Mouse (Mus musculus) mesoderm, embryonic 11.5 days (tissue): ENCODE measurements at regions not wholly inside any gene's neighbourhood (a gene's known extent, or its start where the extent isn't known, plus 50 kb on each side); places are given as distances from the start of the nearest gene placed in this dataset.
A peak's percentile ranks its signal among the peaks of the same experiment; 100 is the strongest.

Experiments
- DNase-seq: peaks from one replicate; pipeline ENCODE4 v3.0.0-alpha.2; 2012; ENCODE audit warnings: low read depth, low spot score

DNA sequence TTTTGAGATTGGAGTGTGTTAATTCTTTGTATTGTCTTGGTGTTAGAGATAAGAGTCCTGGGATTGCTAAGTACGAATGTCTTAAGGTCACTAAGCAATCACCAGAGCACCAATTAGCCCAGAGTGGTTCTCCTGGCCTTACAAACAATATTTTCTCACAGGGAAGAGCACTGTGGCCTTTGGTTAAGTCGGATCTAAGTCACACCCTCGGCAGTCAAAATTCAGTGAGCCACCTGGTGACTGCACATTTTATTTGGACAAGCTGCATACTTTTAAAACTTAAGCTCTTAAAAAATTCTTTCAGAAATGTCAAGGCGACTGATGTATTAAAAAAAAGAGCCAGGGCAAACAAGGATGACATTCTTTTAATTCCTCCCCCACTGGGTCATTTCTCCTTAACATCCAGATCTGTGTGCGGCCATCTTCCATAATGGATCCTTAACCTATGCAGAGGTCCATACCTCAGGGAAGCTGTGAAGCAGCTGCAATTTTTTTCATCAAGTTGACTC is 60.9 kb upstream of the Foxa2 start:
- no peak for DNase-seq

DNA sequence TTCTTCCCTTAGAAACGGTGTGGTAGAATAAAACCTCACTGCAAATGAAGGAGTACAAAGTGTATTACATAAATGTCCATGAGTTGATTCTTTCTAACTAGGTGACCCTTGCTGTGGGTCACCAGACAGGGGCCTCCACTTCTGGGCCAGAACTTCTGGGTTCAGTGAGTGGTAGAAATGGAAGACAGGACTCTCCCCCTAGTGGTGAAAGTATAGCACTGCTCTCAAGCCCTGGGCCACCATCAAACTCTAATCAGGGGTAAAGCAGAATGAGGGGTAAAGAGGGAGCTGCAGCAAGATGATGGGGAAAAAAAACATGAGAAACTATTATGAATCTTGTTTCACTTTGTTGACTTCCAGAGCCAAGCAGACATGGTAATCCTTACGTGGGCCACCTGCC is 63.4 kb upstream of the Foxa2 start:
- DNase-seq: no peak

DNA sequence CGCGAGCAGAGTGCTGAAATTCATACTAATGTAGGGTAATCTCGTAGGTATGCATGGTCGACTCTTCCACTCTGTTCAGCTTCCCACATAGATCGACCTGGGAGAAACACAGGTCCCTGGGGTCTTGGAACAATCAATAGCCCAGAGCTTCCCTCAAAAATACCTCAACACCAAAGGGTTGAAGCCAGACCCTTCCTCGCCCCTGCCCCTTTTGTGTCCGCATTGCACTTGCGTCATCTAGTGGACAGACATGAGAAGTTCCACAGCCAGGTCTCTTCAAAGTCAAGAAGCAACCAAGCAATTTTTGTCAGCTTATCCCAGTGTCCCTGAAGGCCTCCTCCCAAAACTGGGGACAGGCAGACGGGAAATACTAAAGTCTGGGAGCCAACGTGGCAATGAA is 65.1 kb upstream of the Foxa2 start:
- DNase-seq: peak; percentile 67

DNA sequence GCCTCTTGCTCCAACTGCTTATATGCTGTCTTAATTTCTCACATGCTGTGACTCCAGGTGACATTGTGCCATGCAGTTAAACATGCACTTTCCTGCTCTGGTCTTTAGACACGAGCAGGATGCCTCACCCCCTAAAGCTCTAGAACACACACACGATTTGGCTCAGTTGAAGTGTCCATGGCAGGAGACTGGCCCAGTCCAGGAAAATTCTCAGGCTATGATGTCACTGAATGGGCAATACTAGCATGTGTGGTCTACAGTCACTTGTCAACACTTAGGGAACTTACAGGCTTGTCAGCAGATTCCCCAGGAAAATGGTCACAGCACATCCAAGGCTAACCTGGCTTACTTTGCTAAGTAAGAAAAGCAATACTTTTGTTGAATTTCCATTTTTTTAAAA is 66.4 kb upstream of the Foxa2 start:
- DNase-seq: no peak

DNA sequence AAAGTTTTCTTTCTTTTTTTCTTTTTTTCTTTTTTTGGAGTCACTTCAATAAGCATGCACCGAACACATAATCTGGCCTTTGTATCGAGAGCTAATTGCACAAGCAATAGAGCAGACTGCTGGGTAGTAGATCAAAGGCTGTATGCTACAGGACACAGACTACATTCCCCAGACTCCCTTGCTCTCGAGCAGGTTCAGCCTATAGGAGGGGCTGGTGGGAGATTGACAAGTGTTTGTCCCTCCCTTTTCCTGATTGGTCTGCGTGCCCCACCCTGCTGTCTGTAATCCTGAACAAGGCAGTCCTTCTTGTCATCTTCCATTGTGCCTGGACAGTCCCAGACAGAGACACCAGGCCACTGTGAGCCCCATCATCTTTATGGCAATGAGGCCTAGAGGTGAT is 67.8 kb upstream of the Foxa2 start:
- peak; percentile 33 for DNase-seq

DNA sequence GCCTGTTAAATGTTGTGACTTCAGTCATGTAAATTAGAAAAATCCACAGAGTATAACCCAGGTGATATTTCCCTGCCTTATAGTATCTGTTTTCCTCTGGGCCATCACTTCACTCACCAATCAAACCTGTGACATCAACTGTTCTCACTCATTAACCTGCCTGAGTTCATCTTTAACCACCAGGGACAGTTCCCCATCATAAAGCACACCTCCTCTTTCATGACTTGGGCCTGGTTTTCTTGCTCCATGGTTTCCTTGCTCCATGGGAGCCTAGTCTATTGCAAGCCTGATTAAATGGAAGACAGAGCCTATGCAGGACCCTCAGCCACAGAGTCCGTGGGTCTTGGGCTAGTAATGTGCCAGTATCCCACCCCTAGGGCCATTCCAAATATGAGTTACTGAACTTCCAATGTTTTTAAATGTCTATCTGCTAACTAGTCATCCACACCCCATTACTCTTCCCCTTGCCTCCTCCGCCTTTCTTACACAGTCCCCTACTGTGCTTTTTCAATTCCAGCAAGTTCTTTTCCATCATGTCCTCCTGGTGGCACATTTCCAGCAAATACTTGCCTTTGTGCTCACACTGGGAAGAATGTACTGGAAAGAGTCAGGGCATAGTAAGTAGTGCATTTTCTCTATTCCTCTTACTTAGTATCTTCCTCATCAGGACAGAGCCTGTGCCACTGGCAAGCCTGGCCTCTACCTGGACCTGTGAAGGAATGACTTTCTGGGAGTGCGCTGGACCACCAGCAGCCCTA is 69.4 kb upstream of the Foxa2 start:
- no peak for DNase-seq

DNA sequence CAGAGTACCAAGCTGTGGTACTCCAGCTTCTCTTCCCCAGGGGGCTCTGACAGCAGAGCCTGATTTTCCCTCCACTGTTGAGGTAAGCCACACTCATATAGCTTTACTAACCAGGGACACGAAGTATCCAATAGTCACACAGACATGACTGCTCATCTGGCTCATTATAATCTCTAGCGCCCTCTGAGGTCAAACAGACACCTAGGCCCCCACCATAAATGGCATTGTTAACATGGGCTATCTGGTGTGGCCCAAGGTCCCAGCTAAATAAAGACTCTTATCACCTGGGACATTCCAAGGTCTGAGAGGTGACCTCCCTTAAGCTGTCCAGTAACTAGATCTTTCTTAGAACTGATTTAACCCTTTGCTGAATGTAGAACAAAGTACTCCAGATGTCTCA is 70.7 kb upstream of the Foxa2 start:
- no peak for DNase-seq

DNA sequence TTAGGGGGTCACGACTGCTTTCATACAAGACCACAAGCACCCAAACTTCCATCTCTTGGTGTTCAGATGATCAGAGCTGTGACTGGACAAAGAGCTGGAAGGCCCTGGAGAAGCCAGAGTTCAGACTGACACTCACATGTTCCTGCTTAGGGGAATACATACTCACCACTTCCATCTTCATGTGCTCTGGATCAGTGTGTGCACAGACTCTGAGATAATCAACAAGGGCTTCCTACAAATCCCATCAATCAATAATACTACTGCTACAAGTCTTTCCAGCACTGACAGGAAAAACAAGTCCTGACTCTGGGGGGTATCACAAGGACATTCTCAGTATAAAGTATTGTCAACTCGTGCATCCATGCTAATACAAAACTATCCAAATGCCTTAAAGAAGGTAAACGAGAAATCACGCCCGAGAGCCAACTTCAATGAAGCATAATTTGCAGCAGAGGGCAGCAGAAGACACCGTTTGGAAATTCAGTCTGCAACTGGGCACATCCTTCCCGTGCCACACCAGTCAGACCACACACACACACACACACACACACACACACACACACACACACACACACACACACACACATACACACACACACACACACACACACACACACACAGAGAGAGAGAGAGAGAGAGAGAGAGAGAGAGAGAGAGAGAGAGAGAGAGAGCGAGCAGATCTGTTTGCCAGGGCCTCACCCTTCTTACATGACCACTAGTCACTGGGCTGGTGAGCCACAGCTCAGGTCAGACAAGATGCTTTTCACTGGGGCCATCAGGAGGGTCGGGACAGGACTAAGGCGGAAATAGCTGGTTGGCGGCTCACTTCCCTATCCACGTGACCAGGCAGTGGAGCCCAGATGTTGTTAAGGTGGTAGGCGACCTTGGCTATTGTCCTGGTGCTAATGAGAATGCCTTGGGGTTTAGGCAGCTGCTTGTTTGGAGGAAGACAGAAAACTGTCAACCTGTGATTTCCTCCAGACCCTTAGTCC is 75.4 kb upstream of the Foxa2 start:
- DNase-seq: peak; percentile 40

DNA sequence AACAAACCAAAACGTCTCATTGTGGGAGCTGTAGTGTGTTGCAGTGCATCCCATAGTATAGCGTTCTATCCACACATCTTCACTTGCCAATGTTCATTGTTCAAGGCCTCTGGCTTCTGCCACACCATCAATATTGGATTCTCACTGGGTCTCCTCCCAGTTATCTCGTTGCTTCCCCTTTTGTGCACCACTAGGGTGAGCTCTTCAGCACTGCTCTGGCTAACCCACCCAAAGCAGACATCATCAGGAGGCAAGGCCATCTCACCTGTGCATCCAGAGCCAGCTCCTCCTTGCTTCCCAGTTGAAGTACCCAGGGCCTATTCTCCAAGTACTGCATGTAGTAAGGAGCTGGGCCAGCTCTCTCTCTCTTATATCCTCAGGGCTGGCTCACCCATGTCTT is 77.0 kb upstream of the Foxa2 start:
- DNase-seq: no peak

DNA sequence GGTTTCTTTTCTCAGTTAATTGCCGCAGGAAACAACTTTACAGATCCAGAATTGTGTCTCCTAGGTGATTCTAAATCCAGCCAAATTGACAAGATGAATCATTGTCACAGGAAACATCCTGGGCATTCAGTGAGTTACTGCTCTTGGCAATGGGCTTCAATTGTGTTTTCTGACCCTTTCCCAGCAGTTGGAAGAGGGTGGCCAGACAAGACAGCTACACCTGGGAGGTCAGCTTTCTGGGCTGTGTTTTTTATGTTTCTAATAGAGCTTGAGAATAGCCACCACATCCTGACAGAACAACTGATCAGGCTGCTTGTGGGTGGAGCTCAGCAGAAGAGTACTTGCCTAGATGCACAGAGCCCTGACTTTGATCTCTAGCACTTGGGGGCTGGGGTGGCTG is 87.0 kb upstream of the Foxa2 start:
- DNase-seq: no peak

DNA sequence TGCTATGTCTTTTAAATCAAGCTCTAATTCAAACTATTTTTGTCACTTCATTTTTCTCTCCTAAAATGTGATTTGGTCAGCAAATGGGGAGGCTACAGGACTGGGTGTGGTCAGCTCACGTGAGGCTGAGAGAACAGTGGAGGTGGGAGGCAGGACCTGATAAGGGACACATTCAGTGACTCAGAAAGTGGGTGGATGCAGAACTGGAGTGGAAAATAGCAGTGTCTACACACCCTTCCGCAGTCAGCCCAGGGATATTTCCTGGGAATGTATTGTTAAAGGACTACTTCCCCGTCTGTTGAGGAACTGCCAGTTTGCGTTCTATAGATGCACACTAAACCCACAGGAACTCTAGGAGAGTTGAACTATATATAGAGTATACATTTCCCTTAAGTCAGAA is 95.2 kb upstream of the Foxa2 start:
- DNase-seq: no peak

DNA sequence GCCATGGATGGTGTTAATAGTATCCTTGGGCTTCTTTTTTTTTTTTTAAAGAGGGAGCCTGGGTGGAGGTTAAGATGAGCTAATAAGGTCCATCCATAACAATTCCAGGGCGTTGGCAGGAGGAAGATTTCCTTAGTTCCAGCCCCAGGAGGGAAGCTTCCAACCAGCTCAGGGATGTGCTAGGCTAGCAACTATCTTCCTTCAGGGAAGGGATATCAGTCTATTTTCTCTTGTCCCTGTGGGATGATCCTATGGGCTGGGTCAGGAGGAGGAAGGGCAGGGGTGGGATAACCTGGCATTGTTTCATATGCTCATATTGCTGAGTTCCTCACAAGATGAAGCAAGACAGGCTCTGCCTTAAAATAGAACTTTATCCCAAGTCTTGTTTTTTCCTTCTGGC is 98.0 kb upstream of the Foxa2 start:
- no peak for DNase-seq

DNA sequence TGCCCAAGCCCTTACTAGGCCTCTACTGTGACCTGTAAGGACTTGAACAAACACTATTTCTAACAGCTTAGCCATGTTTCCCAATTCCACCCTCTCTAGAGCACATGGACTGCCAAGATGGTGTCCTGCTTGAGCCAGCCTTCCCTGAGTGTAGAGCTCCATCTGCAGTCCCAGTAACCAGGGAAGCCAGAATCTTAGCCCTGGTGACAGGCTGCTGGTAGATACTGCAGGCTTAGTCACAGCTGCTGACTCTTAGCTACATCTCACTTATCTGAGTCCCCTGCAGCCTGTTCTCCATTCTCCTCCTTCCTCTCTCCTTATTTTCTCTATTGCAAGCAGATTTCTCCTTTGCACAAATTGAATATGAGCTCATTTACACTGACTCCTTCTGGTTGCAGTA is 101.5 kb upstream of the Foxa2 start:
- no peak for DNase-seq

DNA sequence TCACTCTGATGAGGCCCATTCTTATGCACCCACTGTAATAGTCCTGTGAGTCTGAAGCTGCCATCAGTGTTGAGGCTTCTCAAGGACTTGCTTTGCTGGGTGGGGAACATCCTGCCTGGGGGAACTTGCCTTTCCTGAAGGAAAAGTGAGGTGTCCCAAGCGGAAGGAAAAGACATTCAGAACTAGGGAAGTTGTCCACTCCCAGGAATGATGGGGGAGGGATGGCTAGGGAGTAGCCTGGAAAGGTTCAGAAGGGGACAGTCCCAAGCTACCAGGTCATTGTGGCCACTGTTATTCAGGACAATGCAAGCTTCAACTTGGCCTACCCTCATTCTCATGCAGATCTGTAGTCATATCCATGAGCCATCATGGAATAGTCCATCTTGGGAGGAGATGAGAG is 102.7 kb upstream of the Foxa2 start:
- no peak for DNase-seq

DNA sequence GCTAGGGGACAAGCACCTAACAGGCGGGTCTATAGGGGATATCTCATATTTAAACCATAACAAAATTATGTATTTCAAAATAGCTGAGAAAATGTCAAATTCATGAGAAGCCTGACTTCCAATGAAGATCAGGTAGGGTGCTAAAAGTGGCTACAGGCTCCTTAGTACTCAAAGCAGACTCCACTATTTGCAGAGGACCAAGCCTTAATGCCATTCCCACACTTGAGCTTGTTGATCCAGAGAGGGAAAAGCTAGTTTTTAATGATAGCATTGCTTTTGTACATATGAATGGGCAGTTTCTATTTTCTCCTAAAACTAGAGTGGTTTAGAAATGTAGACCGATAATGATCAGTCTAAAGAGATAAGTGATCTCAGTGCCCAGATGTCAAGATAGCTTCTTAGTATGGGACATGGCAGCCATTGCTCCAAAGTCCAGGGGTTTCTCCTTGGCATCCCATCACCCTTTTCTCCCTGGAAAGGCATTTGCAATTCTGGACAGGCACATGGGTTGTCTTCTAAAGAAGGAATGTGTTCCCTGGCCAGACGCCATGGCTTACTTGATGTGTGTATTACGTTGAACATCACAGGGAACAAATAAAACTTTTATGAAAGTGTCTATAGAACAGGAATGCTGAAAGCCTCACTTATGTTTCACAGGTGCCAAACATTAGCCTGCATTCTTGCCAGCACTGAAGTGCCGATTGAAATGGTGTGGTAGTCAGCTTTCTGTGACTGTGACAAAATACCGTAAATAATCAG is 106.9 kb upstream of the Foxa2 start:
- DNase-seq: no peak

DNA sequence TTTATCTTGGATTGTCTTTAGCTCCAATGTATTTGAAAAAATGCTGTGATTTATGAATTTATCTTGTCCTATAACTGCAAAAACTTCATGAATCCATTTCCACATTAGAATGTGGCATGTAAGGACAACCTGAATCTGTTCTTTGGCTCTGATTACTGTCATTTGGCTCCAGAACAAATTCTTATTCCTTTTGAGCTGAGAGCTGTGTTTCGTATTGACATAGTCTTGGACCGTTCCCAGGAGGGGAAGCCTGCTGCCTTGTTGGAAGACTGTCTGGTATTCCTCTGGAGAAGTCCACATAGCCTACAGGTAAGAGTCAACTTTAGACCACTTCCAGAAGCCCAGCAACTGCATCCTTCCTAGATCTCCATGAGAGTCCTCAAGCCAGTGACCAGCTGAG is 109.4 kb upstream of the Foxa2 start:
- DNase-seq: no peak

DNA sequence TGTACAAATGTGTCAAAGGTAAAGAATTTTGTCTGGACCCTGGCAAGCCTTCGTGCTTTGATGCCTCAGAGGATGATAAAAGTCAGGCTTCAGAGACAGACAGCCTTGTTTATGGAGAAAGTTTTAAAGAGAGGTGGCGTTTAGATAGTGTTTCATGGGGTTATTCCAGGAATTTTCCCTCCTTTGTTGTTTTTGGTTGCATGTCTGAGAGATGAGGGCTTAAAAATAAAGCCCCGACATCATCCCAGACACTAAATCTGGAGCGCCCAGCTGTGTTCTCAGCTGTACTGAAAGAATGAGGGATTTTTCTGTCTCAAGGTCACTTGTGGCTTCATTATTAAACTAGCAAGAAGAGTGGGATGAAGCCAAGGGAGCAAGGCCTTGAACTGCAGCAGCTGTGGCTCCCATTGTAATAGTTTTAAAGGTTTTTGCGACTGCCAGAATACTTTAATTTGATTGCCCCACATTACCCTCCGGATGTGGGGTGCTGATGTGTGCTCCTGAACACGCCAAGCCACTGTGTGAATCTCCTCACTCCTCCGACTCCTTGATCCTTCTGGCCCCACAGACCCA is 112.3 kb upstream of the Foxa2 start:
- DNase-seq: no peak

DNA sequence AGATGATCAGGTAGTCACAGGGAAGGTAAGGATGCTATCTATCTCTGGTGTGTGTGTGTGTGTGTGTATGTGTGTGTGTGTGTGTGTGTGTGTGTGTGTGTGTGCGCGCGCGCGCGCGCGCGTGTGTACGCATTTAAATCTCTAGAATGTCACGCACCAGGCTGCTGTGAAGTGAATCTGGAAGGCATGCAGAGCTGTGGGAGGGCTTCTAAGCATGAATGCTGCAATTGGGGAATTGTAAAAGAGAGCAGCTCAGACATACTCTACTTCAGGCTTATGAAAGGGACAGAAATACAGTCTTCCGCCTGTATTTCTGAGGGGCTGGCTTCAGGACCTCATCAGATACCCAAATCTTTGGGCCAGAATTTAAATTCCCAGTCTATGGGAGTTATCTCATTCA is 114.2 kb upstream of the Foxa2 start:
- no peak for DNase-seq

DNA sequence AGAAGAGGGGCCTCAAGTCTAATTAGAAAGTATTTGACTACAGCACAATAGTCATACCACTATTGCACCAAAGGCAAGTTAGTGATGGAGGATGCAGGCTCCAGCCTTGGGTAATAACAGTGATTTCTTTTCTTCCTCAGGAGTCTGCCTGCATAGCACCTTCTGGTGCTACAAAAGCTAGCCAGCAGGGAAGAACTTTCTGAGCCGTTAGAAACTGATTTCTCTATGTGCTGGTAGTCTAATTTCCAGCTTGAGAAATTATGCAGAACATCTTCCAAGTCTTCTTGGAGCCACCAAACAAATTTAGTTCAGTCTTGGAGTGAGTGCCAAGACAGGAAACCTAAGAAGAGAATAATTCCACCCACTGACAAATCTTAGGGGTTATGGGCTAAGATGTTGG is 115.2 kb upstream of the Foxa2 start:
- DNase-seq: no peak

DNA sequence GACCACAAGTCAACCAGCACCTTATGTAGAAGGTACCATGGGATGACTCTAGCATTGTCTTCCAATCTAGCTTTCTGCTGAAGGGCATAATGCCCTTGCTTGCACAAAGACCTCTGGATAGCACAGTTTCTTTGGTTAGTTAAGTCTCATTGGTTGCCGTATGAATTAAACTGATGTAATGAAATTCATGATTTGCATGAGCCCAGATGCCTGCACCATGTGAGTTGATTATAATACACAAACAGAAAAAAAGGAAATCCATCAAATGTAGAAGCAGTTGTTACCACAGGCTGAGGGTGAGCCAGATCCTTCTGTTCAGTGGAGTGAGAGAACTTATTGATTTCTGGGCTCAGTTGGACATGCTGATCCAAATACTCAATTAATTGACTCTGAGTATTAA is 115.8 kb upstream of the Foxa2 start:
- no peak for DNase-seq

DNA sequence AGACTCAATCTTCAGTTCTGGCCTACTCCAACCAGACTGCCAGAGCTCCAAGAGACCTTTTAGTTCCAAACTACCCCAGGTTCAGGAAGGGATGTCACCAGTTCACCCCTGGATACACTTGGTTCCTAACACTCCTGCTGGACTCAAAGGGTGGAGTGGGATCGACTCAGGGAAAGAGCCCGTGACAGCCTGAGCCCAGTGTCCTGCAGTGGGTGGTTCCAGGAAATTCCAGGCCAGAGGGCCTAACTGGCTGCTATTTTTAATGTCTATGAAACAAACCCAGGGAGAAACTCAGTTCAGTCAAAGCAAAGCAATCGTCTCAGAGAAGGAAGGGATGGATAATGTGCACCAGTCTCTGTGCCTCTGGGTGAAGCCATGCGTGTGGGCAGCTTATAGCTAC is 124.3 kb upstream of the Foxa2 start:
- no peak for DNase-seq

DNA sequence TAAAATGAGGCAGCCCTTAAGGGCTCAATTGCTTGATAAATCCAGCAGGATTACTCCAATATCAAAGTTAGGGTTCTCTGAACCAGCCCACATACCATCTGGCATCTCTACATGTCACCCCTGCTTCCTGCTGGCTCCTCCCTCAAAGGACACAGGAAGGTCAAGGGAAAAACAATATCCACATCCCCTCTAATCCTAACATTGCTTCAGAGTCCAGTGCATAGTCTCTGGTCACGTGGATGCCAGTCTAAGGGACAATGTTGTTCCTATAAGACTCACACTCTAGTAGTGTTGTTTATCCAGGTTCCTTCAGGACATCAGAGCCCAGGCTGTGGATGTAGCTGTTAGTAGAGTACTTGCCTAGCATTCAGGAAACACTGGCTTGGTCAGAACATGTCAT is 124.9 kb upstream of the Foxa2 start:
- no peak for DNase-seq
